Mouse (Mus musculus): Measurements from ENCODE around the gene Pip4k2c. TPM values are rescaled to one million over a fixed set of nuclear protein-coding genes. Genes with fewer than 3 reads are reported as not detected.

Gene Pip4k2c
- polyA plus RNA-seq, 1 experiment from 2014 or later: 22.9 TPM

DNA sequence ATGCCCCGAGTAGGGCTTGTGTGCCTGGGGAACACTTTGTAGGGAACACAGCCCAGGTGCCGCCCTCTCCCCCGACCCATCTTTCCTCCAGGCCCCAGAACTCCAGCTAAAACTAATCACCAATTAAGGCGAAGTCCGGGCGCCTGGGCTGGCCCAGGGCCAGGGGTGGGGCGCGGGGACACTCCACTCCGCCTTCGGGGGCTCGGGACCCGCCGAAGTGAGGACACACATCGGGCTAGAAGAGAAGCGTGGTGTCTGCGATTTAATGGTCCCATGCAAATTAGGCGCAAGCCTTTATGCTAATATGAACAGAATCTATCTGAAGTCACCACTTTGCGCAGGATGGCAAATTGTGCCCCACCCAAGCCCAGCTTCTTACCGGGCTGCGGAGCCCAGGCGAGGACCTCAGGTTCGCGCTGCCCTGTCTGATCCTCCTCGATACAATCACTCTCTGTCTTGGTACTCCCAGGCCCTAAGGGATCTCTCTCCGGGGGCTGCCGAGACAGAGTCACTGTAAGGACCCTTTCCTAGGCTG is 22.2 kb downstream of the Pip4k2c start:
- WGBS: 2% methylated on average over 26 of the region's 26 CpGs
- Histone ChIP-seq H3K4me1 (ENCODE audit: control insufficient read depth, insufficient read depth, low read length) (peaks cover 17% of the 10 kb centered on the region; the same call in 1 of the 2 replicates), H3K27ac (ENCODE audit: low read length) (peak overlapping the region; percentile 94), H3K36me3 (ENCODE audit: control insufficient read depth, insufficient read depth, low read length) (peaks cover 2% of the 10 kb centered on the region; the same call in 1 of the 2 replicates), H3K9me3 (ENCODE audit: control insufficient read depth, low read depth, low read length) (no peaks in the 10 kb centered on the region), H3K27me3 (ENCODE audit: control insufficient read depth, insufficient read depth, low read length) (no peaks in the 10 kb centered on the region), H3K9ac (replicated peaks; ENCODE audit: low read depth, low read length) (peak overlapping the region; percentile 68), H3K4me3 (ENCODE audit: low read depth, low read length) (peak overlapping the region; percentile 62), H3K4me2 (replicated peaks; ENCODE audit: low read depth, low read length) (peak overlapping the region; percentile 93)
- peak; percentile 11; the same call in 1 of the 2 replicates for ATAC-seq (ENCODE audit: insufficient number of reproducible peaks, insufficient read depth, low FRiP score, low read depth)

DNA sequence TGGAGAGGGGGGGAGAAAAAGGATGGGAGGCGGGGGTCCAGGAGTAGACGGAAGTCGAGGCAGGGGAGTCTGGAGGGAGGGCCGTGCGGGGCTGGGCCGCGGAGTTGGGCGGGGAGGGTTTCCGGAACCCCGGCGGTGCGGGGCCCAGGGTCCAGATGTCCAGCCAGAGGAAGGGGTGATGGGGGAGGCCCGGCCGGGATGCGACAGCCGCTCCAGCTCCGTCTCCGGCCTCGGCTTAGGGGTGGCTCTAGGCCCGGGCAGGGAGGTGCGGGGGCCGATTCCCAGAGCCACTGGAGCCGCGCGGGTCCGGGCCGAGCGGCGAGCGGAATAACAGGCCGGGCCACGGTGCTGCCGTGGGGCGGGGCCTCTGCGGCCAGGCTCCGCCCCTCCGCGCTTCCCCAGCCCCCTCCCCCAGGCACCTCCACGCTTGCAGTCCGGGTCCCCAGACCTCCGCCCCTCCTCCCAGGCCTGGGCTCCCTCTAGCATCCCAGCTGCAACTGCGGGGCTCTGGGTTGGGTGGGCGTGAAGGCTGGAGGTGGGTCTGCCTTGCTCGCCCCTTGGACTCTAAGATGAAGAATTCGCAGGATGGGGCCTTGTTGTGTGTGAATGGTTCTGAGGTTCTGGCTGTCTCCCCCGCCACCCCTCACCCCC is 22.8 kb downstream of the Pip4k2c start:
- ATAC-seq (ENCODE audit: insufficient number of reproducible peaks, insufficient read depth, low FRiP score, low read depth): peak; percentile 82
- Histone ChIP-seq H3K9ac (replicated peaks; ENCODE audit: low read depth, low read length) (peak overlapping the region; percentile 68), H3K4me3 (ENCODE audit: low read depth, low read length) (peak overlapping the region; percentile 62), H3K4me1 (ENCODE audit: control insufficient read depth, insufficient read depth, low read length) (peaks cover 16% of the 10 kb centered on the region; the same call in 1 of the 2 replicates), H3K4me2 (replicated peaks; ENCODE audit: low read depth, low read length) (peak overlapping the region; percentile 93), H3K27ac (ENCODE audit: low read length) (peak overlapping the region; percentile 94), H3K27me3 (ENCODE audit: control insufficient read depth, insufficient read depth, low read length) (no peaks in the 10 kb centered on the region), H3K9me3 (ENCODE audit: control insufficient read depth, low read depth, low read length) (no peaks in the 10 kb centered on the region), H3K36me3 (ENCODE audit: control insufficient read depth, insufficient read depth, low read length) (peaks cover 2% of the 10 kb centered on the region; the same call in 1 of the 2 replicates)
- 1% methylated on average over 45 of the region's 46 CpGs for WGBS

DNA sequence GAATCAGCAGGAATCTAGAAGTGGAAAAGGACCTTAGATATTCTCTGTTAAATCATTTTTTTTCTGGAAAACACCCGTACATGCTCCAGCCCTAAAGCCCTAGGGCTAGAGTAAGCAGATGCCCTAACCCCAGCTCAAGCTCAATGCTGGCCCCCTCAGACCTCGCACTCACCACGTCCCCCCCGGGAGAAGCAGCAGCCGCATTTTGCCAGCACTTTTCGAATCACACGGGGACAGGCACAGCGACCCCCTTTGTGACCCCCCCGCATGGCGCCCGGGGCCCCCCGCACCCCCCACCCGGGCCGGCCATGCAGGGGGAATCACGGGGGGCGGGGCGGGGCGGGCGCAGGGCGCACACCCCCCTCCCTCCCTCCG is 23.3 kb downstream of the Pip4k2c start:
- no peaks in the 10 kb centered on the region for H3K9me3 ChIP-seq (ENCODE audit: control insufficient read depth, low read depth, low read length)
- no peaks in the 10 kb centered on the region for H3K27me3 ChIP-seq (ENCODE audit: control insufficient read depth, insufficient read depth, low read length)
- H3K4me3 ChIP-seq (ENCODE audit: low read depth, low read length): peak overlapping the region; percentile 62
- H3K4me1 ChIP-seq (ENCODE audit: control insufficient read depth, insufficient read depth, low read length): peaks cover 16% of the 10 kb centered on the region; the same call in 1 of the 2 replicates
- H3K27ac ChIP-seq (ENCODE audit: low read length): peak overlapping the region; percentile 94
- peaks cover 2% of the 10 kb centered on the region; the same call in 1 of the 2 replicates for H3K36me3 ChIP-seq (ENCODE audit: control insufficient read depth, insufficient read depth, low read length)
- peak overlapping the region; percentile 68 for H3K9ac ChIP-seq (replicated peaks; ENCODE audit: low read depth, low read length)
- H3K4me2 ChIP-seq (replicated peaks; ENCODE audit: low read depth, low read length): peak overlapping the region; percentile 93
- WGBS: 3% methylated on average over 11 of the region's 21 CpGs
- no peak for ATAC-seq (ENCODE audit: insufficient number of reproducible peaks, insufficient read depth, low FRiP score, low read depth)

DNA sequence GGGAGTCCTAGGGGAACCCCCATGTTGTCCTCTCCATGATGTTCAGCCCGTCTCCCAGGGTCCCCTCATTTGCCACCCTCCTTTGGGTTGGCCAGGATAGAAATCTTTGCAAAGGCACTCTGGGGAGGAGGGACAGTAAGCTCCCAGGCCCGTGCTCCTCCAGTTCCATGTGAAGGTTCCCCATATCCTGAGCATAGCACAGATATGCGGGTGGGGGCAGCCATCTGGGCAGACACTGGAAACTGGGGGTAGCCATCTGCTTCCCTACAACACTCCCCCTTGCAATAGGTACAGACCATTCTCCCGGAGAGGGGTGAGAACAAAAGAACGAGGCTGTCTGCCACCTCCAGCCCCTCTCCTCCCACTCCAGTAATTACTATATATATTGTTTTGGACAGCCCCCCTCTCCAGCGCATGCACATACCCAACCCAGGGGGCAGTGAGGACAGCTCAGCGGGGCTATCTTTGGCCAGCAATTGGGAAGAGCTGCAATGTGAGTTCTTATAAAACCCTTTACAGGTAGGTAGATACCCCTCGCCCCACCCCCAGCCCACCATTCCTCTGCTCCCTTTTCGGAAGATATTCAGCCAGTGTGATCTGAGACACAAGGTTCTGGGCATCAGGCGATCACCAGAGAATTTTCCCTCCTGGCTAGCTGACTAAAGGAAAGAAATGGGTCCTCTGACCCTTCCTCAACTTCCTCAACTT is 23.9 kb downstream of the Pip4k2c start:
- Histone ChIP-seq H3K27me3 (ENCODE audit: control insufficient read depth, insufficient read depth, low read length) (no peaks in the 10 kb centered on the region), H3K9ac (replicated peaks; ENCODE audit: low read depth, low read length) (peak overlapping the region; percentile 68), H3K4me3 (ENCODE audit: low read depth, low read length) (peak overlapping the region; percentile 62; the same call in 1 of the 2 replicates), H3K9me3 (ENCODE audit: control insufficient read depth, low read depth, low read length) (no peaks in the 10 kb centered on the region), H3K4me1 (ENCODE audit: control insufficient read depth, insufficient read depth, low read length) (peaks cover 16% of the 10 kb centered on the region; the same call in 1 of the 2 replicates), H3K4me2 (replicated peaks; ENCODE audit: low read depth, low read length) (peak overlapping the region; percentile 93), H3K27ac (ENCODE audit: low read length) (peak overlapping the region; percentile 94; the same call in 1 of the 2 replicates), H3K36me3 (ENCODE audit: control insufficient read depth, insufficient read depth, low read length) (peaks cover 8% of the 10 kb centered on the region; the same call in 1 of the 2 replicates)
- 39% methylated on average over 10 of the region's 10 CpGs for WGBS
- ATAC-seq (ENCODE audit: insufficient number of reproducible peaks, insufficient read depth, low FRiP score, low read depth): no peak

DNA sequence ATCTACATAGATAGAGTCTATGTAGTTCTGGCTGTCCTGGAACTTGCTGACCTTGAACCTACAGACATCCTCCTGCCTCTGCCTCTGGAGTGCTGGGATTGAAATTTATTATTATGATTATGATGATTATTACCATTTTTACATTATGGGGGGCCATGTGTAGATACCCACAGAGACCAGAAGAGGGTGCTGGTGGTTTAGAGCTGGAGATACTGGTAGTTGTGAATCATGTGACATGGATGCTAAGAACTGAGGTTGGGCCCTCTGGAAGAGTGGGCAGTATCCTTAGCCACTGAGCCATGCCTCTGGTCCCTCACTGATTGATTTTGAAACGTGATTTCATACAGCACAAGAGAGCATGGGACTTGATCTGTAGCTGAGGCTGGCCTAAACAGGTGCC is 24.9 kb downstream of the Pip4k2c start:
- H3K9ac ChIP-seq (replicated peaks; ENCODE audit: low read depth, low read length): no peak overlapping the region
- no peak overlapping the region for H3K4me3 ChIP-seq (ENCODE audit: low read depth, low read length)
- no peak for ATAC-seq (ENCODE audit: insufficient number of reproducible peaks, insufficient read depth, low FRiP score, low read depth)
- no peak overlapping the region for H3K27ac ChIP-seq (ENCODE audit: low read length)
- peaks cover 10% of the 10 kb centered on the region; the same call in 1 of the 2 replicates for H3K36me3 ChIP-seq (ENCODE audit: control insufficient read depth, insufficient read depth, low read length)
- no peaks in the 10 kb centered on the region for H3K9me3 ChIP-seq (ENCODE audit: control insufficient read depth, low read depth, low read length)
- H3K27me3 ChIP-seq (ENCODE audit: control insufficient read depth, insufficient read depth, low read length): no peaks in the 10 kb centered on the region
- 92% methylated on average over 1 of the region's 1 CpGs for WGBS
- no peak overlapping the region for H3K4me2 ChIP-seq (replicated peaks; ENCODE audit: low read depth, low read length)
- H3K4me1 ChIP-seq (ENCODE audit: control insufficient read depth, insufficient read depth, low read length): peaks cover 16% of the 10 kb centered on the region; the same call in 1 of the 2 replicates

DNA sequence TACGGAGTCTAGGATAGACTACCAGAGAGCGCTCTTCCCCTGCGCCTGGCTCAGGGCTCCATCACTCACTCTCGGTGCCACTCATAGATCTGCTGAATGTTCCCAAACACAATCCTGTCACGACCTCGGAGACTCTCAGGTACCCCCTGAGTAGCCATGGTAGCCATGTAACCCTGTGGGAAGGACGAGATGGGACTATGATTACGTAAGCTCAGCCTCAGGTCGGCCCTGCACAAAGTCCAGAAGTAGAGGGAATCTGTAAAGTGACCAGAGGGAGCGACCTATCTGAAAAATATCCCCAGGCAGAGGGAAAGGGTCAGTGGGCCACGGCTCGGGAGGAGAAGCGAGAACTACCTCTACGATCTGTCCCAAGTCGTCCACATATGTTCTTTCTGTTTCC is 25.9 kb downstream of the Pip4k2c start:
- no peak overlapping the region for H3K4me3 ChIP-seq (ENCODE audit: low read depth, low read length)
- no peak overlapping the region for H3K9ac ChIP-seq (replicated peaks; ENCODE audit: low read depth, low read length)
- no peak overlapping the region for H3K27ac ChIP-seq (ENCODE audit: low read length)
- no peak overlapping the region for H3K4me2 ChIP-seq (replicated peaks; ENCODE audit: low read depth, low read length)
- 84% methylated on average over 15 of the region's 15 CpGs for WGBS
- no peaks in the 10 kb centered on the region for H3K27me3 ChIP-seq (ENCODE audit: control insufficient read depth, insufficient read depth, low read length)
- H3K9me3 ChIP-seq (ENCODE audit: control insufficient read depth, low read depth, low read length): no peaks in the 10 kb centered on the region
- H3K4me1 ChIP-seq (ENCODE audit: control insufficient read depth, insufficient read depth, low read length): peaks cover 12% of the 10 kb centered on the region; the same call in 1 of the 2 replicates
- peaks cover 10% of the 10 kb centered on the region; the same call in 1 of the 2 replicates for H3K36me3 ChIP-seq (ENCODE audit: control insufficient read depth, insufficient read depth, low read length)
- no peak for ATAC-seq (ENCODE audit: insufficient number of reproducible peaks, insufficient read depth, low FRiP score, low read depth)

DNA sequence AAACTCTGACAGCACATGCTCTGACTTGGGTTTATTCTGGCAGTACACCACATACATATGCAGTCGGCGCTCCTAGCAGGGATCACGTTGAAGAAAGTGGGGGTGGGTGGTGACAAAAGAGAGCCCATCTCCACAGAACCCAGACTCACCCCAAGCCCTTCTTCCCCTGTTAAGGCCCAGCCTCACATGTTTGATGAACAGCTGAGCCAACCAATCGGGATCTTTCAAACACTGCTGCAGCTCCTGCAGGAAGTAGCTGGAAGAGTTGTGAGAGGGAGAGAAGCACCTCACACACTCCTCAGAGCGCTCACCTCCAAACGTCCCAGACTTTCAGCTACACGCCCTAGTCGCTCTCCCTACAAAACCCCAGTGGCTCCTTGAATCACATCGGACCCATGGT is 26.3 kb downstream of the Pip4k2c start:
- ATAC-seq (ENCODE audit: insufficient number of reproducible peaks, insufficient read depth, low FRiP score, low read depth): no peak
- 0 out of 2 replicates have a peak, but pooled peaks cover under 1% of the 10 kb centered on the region for H3K27me3 ChIP-seq (ENCODE audit: control insufficient read depth, insufficient read depth, low read length)
- 71% methylated on average over 9 of the region's 9 CpGs for WGBS

DNA sequence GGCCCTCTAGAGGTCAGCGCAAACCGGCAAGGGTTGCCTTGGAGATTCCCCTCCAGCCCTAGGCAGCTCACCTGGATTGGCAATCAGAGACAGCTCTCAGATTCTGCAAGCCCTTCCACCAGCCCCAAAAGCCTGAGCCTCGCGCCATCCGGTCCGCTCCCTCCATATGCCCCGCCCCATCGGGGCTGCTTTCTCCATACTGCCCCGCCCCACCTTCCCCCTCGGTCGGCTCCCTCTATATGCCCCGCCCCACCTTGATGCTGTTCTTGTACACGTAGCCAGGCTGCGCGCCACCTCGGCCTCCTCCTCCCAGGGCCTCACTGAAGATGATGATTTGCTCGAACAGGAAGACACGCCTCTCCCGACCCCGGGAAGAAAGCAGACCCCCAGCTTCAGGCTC is 27.6 kb downstream of the Pip4k2c start:
- no peak for ATAC-seq (ENCODE audit: insufficient number of reproducible peaks, insufficient read depth, low FRiP score, low read depth)
- H3K4me3 ChIP-seq (ENCODE audit: low read depth, low read length): no peak overlapping the region

More for the DNA sequence above, 26.3 kb downstream of the Pip4k2c start:
- Histone ChIP-seq H3K9me3 (ENCODE audit: control insufficient read depth, low read depth, low read length) (no peaks in the 10 kb centered on the region), H3K9ac (replicated peaks; ENCODE audit: low read depth, low read length) (no peak overlapping the region), H3K4me1 (ENCODE audit: control insufficient read depth, insufficient read depth, low read length) (peaks cover 13% of the 10 kb centered on the region; the same call in 1 of the 2 replicates), H3K27ac (ENCODE audit: low read length) (no peak overlapping the region), H3K4me3 (ENCODE audit: low read depth, low read length) (no peak overlapping the region), H3K4me2 (replicated peaks; ENCODE audit: low read depth, low read length) (no peak overlapping the region), H3K36me3 (ENCODE audit: control insufficient read depth, insufficient read depth, low read length) (peaks cover 10% of the 10 kb centered on the region; the same call in 1 of the 2 replicates)

More for the DNA sequence above, 27.6 kb downstream of the Pip4k2c start:
- Histone ChIP-seq H3K9me3 (ENCODE audit: control insufficient read depth, low read depth, low read length) (no peaks in the 10 kb centered on the region), H3K4me1 (ENCODE audit: control insufficient read depth, insufficient read depth, low read length) (peaks cover 15% of the 10 kb centered on the region; the same call in 1 of the 2 replicates), H3K27me3 (ENCODE audit: control insufficient read depth, insufficient read depth, low read length) (peaks cover 12% of the 10 kb centered on the region), H3K36me3 (ENCODE audit: control insufficient read depth, insufficient read depth, low read length) (peaks cover 10% of the 10 kb centered on the region; the same call in 1 of the 2 replicates), H3K4me2 (replicated peaks; ENCODE audit: low read depth, low read length) (no peak overlapping the region; the same call in 1 of the 2 replicates), H3K27ac (ENCODE audit: low read length) (no peak overlapping the region), H3K9ac (replicated peaks; ENCODE audit: low read depth, low read length) (no peak overlapping the region)
- WGBS: 10% methylated on average over 20 of the region's 20 CpGs
